Mouse (Mus musculus) CH12.LX (cell line): ENCODE measurements at regions not wholly inside any gene's neighbourhood (a gene's known extent, or its start where the extent isn't known, plus 50 kb on each side); places are given as distances from the start of the nearest gene placed in this dataset.

ENCODE experiments used
- DNase-seq: peaks from one replicate; pipeline ENCODE4 v3.0.0-alpha.2; 2013; ENCODE audit errors: extremely low read depth
- H3K27ac ChIP-seq: 2 replicates; pipeline ENCODE4 v1.5.1; 2012; ENCODE audit warnings: low read depth, mild to moderate bottlenecking, control low read depth, moderate library complexity; ENCODE audit not compliant: insufficient read depth
- H3K27me3 ChIP-seq: replicated peaks from 2 replicates; pipeline ENCODE3; 2012; ENCODE audit warnings: inconsistent platforms
- H3K36me3 ChIP-seq, 2 experiments: replicated peaks in 1 of 2; 2 replicates each; pipeline versions ENCODE3 to v1.6.1; 2012; ENCODE audit warnings: inconsistent platforms in 1 of 2, low read length in 1 of 2, mild to moderate bottlenecking in 1 of 2, mixed read lengths in 1 of 2, moderate library complexity in 1 of 2; ENCODE audit not compliant: control insufficient read depth in 1 of 2, insufficient read depth in 1 of 2
- H3K4me1 ChIP-seq, 2 experiments: 2 replicates each; pipeline ENCODE4 v1.6.1; 2012; ENCODE audit warnings: inconsistent platforms in 1 of 2, moderate library complexity in 1 of 2; ENCODE audit not compliant: insufficient read depth in 2 of 2, control insufficient read depth in 1 of 2
- H3K4me2 ChIP-seq: 2 replicates; pipeline ENCODE4 v1.6.1; 2012; ENCODE audit warnings: low read depth, mild to moderate bottlenecking, control low read depth; ENCODE audit not compliant: poor library complexity, insufficient read depth, severe bottlenecking
- H3K4me3 ChIP-seq, 3 experiments: fragments of 150-350 bp in 1 of 3; sonication (generic) in 1 of 3; replicated peaks in 1 of 3; 2 replicates each; pipeline versions ENCODE3 to v1.5.1; 2011 to 2012; ENCODE audit warnings: low read depth in 2 of 3, low read length in 2 of 3, mild to moderate bottlenecking in 2 of 3, moderate library complexity in 2 of 3, control low read depth in 1 of 3, improper control_type of control experiment in 1 of 3, inconsistent platforms in 1 of 3, mixed read lengths in 1 of 3; ENCODE audit not compliant: poor library complexity in 1 of 3
- H3K79me2 ChIP-seq: replicated peaks from 2 replicates; pipeline ENCODE4 v1.6.1; 2012; ENCODE audit warnings: mild to moderate bottlenecking, moderate library complexity; ENCODE audit not compliant: control insufficient read depth, poor library complexity, insufficient read depth, severe bottlenecking; ENCODE audit errors: extremely low read depth
- H3K9ac ChIP-seq: 2 replicates; pipeline ENCODE4 v1.6.1; 2012; ENCODE audit warnings: low read depth, mild to moderate bottlenecking, control low read depth, moderate library complexity; ENCODE audit not compliant: insufficient read depth
- H3K9me3 ChIP-seq: replicated peaks from 2 replicates; pipeline ENCODE3; 2012; ENCODE audit warnings: low read length, inconsistent platforms, mixed read lengths
- CHD2 ChIP-seq: IDR thresholded peaks from 2 replicates; pipeline ENCODE4 v1.6.1; 2011; ENCODE audit warnings: low read length, improper control_type of control experiment
- E2F4 ChIP-seq: IDR thresholded peaks from 2 replicates; pipeline ENCODE4 v1.6.1; 2011; ENCODE audit warnings: low read depth, low read length, improper control_type of control experiment; ENCODE audit not compliant: insufficient replicate concordance
- ELF1 ChIP-seq: IDR thresholded peaks from 2 replicates; pipeline ENCODE4 v1.6.1; 2014; ENCODE audit warnings: low read depth, mild to moderate bottlenecking, inconsistent platforms, low read length, improper control_type of control experiment
- EP300 ChIP-seq: IDR thresholded peaks from 2 replicates; pipeline ENCODE4 v1.6.1; 2011; ENCODE audit warnings: low read length, improper control_type of control experiment
- ETS1 ChIP-seq: conservative IDR thresholded peaks from 2 replicates; pipeline ENCODE4 v1.6.1; 2012; ENCODE audit warnings: low read depth, mild to moderate bottlenecking, inconsistent platforms, low read length, improper control_type of control experiment, moderate library complexity
- GABPA ChIP-seq: IDR thresholded peaks from 2 replicates; pipeline ENCODE4 v1.6.1; 2012; ENCODE audit warnings: low read depth, low read length, improper control_type of control experiment, inconsistent platforms; ENCODE audit not compliant: insufficient replicate concordance
- HCFC1 ChIP-seq: IDR thresholded peaks from 2 replicates; pipeline ENCODE4 v1.6.1; 2012; ENCODE audit warnings: low read depth, mild to moderate bottlenecking, inconsistent platforms, low read length, improper control_type of control experiment
- JUND ChIP-seq: conservative IDR thresholded peaks from 2 replicates; pipeline ENCODE4 v1.6.1; 2011; ENCODE audit warnings: low read depth, low read length, improper control_type of control experiment
- KAT2A ChIP-seq: IDR thresholded peaks from 2 replicates; pipeline ENCODE4 v1.6.1; 2012; ENCODE audit warnings: low read length, improper control_type of control experiment, inconsistent platforms; ENCODE audit not compliant: insufficient replicate concordance
- MAX ChIP-seq: IDR thresholded peaks from 2 replicates; pipeline ENCODE4 v1.6.1; 2011; ENCODE audit warnings: low read length, improper control_type of control experiment
- MXI1 ChIP-seq: IDR thresholded peaks from 2 replicates; pipeline ENCODE4 v1.6.1; 2011; ENCODE audit warnings: mild to moderate bottlenecking, low read depth, low read length, improper control_type of control experiment
- MYC ChIP-seq: IDR thresholded peaks from 2 replicates; pipeline ENCODE4 v1.6.1; 2011; ENCODE audit warnings: low read depth, mild to moderate bottlenecking, improper control_type of control experiment, low read length
- PAX5 ChIP-seq: IDR thresholded peaks from 2 replicates; pipeline ENCODE4 v1.6.1; 2012; ENCODE audit warnings: low read length, inconsistent platforms, mixed read lengths
- POLR2A ChIP-seq: IDR thresholded peaks from 2 replicates; pipeline ENCODE4 v1.6.1; 2011; ENCODE audit warnings: low read depth, mild to moderate bottlenecking, improper control_type of control experiment, low read length
- POLR2AphosphoS2 ChIP-seq: IDR thresholded peaks from 2 replicates; pipeline ENCODE4 v1.6.1; 2011; ENCODE audit warnings: low read depth, low read length, improper control_type of control experiment
- RAD21 ChIP-seq: IDR thresholded peaks from 2 replicates; pipeline ENCODE4 v1.6.1; 2011; ENCODE audit warnings: low read depth, mild to moderate bottlenecking, low read length, improper control_type of control experiment, moderate library complexity
- RCOR1 ChIP-seq: conservative IDR thresholded peaks from 2 replicates; pipeline ENCODE4 v1.6.1; 2012; ENCODE audit warnings: low read depth, mild to moderate bottlenecking, inconsistent platforms, low read length, improper control_type of control experiment
- SMC3 ChIP-seq: IDR thresholded peaks from 2 replicates; pipeline ENCODE4 v1.6.1; 2011; ENCODE audit warnings: low read depth, low read length, improper control_type of control experiment
- TBP ChIP-seq: conservative IDR thresholded peaks from 2 replicates; pipeline ENCODE4 v1.6.1; 2011; ENCODE audit warnings: low read depth, low read length, improper control_type of control experiment
- TCF12 ChIP-seq: IDR thresholded peaks from 2 replicates; pipeline ENCODE4 v1.6.1; 2014; ENCODE audit warnings: low read depth, mild to moderate bottlenecking, inconsistent platforms, low read length, improper control_type of control experiment
- UBTF ChIP-seq: IDR thresholded peaks from 2 replicates; pipeline ENCODE4 v1.6.1; 2012; ENCODE audit warnings: low read depth, mild to moderate bottlenecking, inconsistent platforms, low read length, improper control_type of control experiment, moderate library complexity
- USF1 ChIP-seq: IDR thresholded peaks from 2 replicates; pipeline ENCODE4 v1.6.1; 2014; ENCODE audit warnings: low read depth, mild to moderate bottlenecking, inconsistent platforms, low read length, improper control_type of control experiment
- ZC3H11A ChIP-seq: IDR thresholded peaks from 2 replicates; pipeline ENCODE4 v1.6.1; 2012; ENCODE audit warnings: low read depth, mild to moderate bottlenecking, inconsistent platforms, low read length, improper control_type of control experiment
- ZNF384 ChIP-seq: IDR thresholded peaks from 2 replicates; pipeline ENCODE4 v1.6.1; 2012; ENCODE audit warnings: low read depth, low read length, improper control_type of control experiment, inconsistent platforms
- dilution Hi-C: fragments of 300-500 bp; cut with MboI; formaldehyde crosslinking; loops from 2 replicates; pipeline ENCODE4 v1.14.3; 2020; ENCODE audit warnings: low sequenced_read_pairs; ENCODE audit not compliant: extremely low pct_unique_long_range_greater_than_20kb, extremely low pct_ligation_motif_present
- in situ Hi-C: fragments of 300-500 bp; cut with MboI; formaldehyde crosslinking; loops from 3 replicates; pipeline ENCODE4 v1.14.3; 2019; ENCODE audit warnings: low sequenced_read_pairs, low pct_ligation_motif_present, low pct_unique_long_range_greater_than_20kb, mixed read lengths

- Histone ChIP-seq H3K4me1 (peaks cover 10 to 28% of the 10 kb centered on the region in 2 experiments), H3K4me2 (no peak overlapping the region), H3K27me3 (no peaks in the 10 kb centered on the region), H3K9me3 (no peaks in the 10 kb centered on the region), H3K9ac (no peak overlapping the region), H3K27ac (no peak overlapping the region), H3K79me2 (no peaks in the 10 kb centered on the region), H3K4me3 (no peak overlapping the region), H3K36me3 (no peaks in the 10 kb centered on the region)
- dilution Hi-C loops, result no loop called here
- in situ Hi-C loops, result no loop called here
- TF ChIP-seq GABPA (no peak), ZC3H11A (no peak), POLR2A (no peak), HCFC1 (no peak), PAX5 (no peak), ETS1 (no peak), CHD2 (no peak), USF1 (no peak), ELF1 (no peak), RCOR1 (no peak), MAX (no peak), JUND (no peak), E2F4 (no peak), TCF12 (no peak), KAT2A (no peak), EP300 (no peak)
- no peak for DNase-seq
These were observed 163.5 kb downstream of the Fam43a start for GRCm38 (mm10) chr16:30762898-30763595.

GRCm38 (mm10) chr16:30765591-30765990, 166.1 kb downstream of the Fam43a start:
- no peak for DNase-seq
- dilution Hi-C loops, result no loop called here
- Histone ChIP-seq H3K4me2 (no peak overlapping the region), H3K4me3 (no peak overlapping the region), H3K27ac (no peak overlapping the region), H3K4me1 (peaks cover 15 to 38% of the 10 kb centered on the region in 2 experiments), H3K9ac (no peak overlapping the region), H3K79me2 (no peaks in the 10 kb centered on the region), H3K27me3 (no peaks in the 10 kb centered on the region), H3K36me3 (no peaks in the 10 kb centered on the region), H3K9me3 (no peaks in the 10 kb centered on the region)
- in situ Hi-C loops, result no loop called here
- TF ChIP-seq MYC (no peak), RCOR1 (no peak), KAT2A (no peak), ZNF384 (no peak), ELF1 (no peak), POLR2AphosphoS2 (no peak), CHD2 (no peak), ETS1 (no peak), MAX (no peak), MXI1 (no peak), TBP (no peak), SMC3 (no peak), JUND (no peak), UBTF (no peak), RAD21 (no peak)
